Mouse (Mus musculus): ENCODE data around the gene Tmprss3. TPM values are rescaled to one million over a fixed set of nuclear protein-coding genes. Genes with fewer than 3 reads are reported as not detected.

The Tmprss3 gene
- polyA plus RNA-seq, 1 experiment from 2014 or later, result 0.73 TPM

- ATAC-seq (no peak), DNase-seq (no peak)
- Histone ChIP-seq H3K4me1 (ENCODE audit: insufficient read depth) (no peaks in the 10 kb centered on the region), H3K27me3 (ENCODE audit: insufficient read depth, low read length) (no peaks in the 10 kb centered on the region), H3K4me2 (ENCODE audit: low read depth, low read length) (no peak overlapping the region), H3K9me3 (ENCODE audit: low read length) (no peaks in the 10 kb centered on the region), H3K9ac (replicated peaks) (no peak overlapping the region), H3K4me3 (ENCODE audit: low read depth, low read length) (no peak overlapping the region), H3K27ac (ENCODE audit: low read depth) (no peak overlapping the region), H3K36me3 (replicated peaks; ENCODE audit: insufficient read depth, low read length) (peaks cover 13% of the 10 kb centered on the region; the same call in 1 of the 2 replicates)
- 88% methylated on average over 1 of the region's 1 CpGs for WGBS (ENCODE audit: insufficient replicate concordance)
- no peak for TF ChIP-seq EP300 (IDR thresholded peaks at IDR 0.05; ENCODE audit: low read depth)
- peak; percentile 56 for TF ChIP-seq CTCF (IDR thresholded peaks at IDR 0.05; ENCODE audit: low read depth)
Observed at GRCm38 (mm10) chr17:31235915-31236314, 37.1 kb upstream of the Tmprss3 start.

- Histone ChIP-seq H3K4me1 (ENCODE audit: insufficient read depth) (no peaks in the 10 kb centered on the region), H3K27me3 (ENCODE audit: insufficient read depth, low read length) (no peaks in the 10 kb centered on the region), H3K4me3 (ENCODE audit: low read depth, low read length) (no peak overlapping the region), H3K9me3 (ENCODE audit: low read length) (no peaks in the 10 kb centered on the region), H3K27ac (ENCODE audit: low read depth) (no peak overlapping the region), H3K4me2 (ENCODE audit: low read depth, low read length) (no peak overlapping the region), H3K36me3 (replicated peaks; ENCODE audit: insufficient read depth, low read length) (0 out of 2 replicates have a peak, but pooled peaks cover 13% of the 10 kb centered on the region), H3K9ac (replicated peaks) (no peak overlapping the region)
- no peak for DNase-seq
- no peak for ATAC-seq
- 81% methylated on average over 8 of the region's 8 CpGs for WGBS (ENCODE audit: insufficient replicate concordance)
- TF ChIP-seq CTCF (IDR thresholded peaks at IDR 0.05; ENCODE audit: low read depth) (no peak), EP300 (IDR thresholded peaks at IDR 0.05; ENCODE audit: low read depth) (no peak)
Observed at GRCm38 (mm10) chr17:31232251-31233010, 33.7 kb upstream of the Tmprss3 start.

GRCm38 (mm10) chr17:31231780-31232179 is 33.0 kb upstream of the Tmprss3 start:
- no peak for DNase-seq
- H3K36me3 ChIP-seq (replicated peaks; ENCODE audit: insufficient read depth, low read length), result 0 out of 2 replicates have a peak, but pooled peaks cover 8% of the 10 kb centered on the region

GRCm38 (mm10) chr17:31226931-31227330 is 28.2 kb upstream of the Tmprss3 start:
- no peak overlapping the region for H3K4me2 ChIP-seq (ENCODE audit: low read depth, low read length)
- no peaks in the 10 kb centered on the region for H3K27me3 ChIP-seq (ENCODE audit: insufficient read depth, low read length)
- H3K4me3 ChIP-seq (ENCODE audit: low read depth, low read length), result no peak overlapping the region
- 48% methylated on average over 7 of the region's 7 CpGs for WGBS (ENCODE audit: insufficient replicate concordance)
- no peak overlapping the region for H3K9ac ChIP-seq (replicated peaks)
- no peak overlapping the region for H3K27ac ChIP-seq (ENCODE audit: low read depth)
- no peak for DNase-seq
- peaks cover 16% of the 10 kb centered on the region for H3K4me1 ChIP-seq (ENCODE audit: insufficient read depth)
- no peak for ATAC-seq
- H3K9me3 ChIP-seq (ENCODE audit: low read length), result no peaks in the 10 kb centered on the region
- TF ChIP-seq CTCF (IDR thresholded peaks at IDR 0.05; ENCODE audit: low read depth) (no peak), EP300 (IDR thresholded peaks at IDR 0.05; ENCODE audit: low read depth) (no peak)
- 0 out of 2 replicates have a peak, but pooled peaks cover 4% of the 10 kb centered on the region for H3K36me3 ChIP-seq (replicated peaks; ENCODE audit: insufficient read depth, low read length)

More at GRCm38 (mm10) chr17:31231780-31232179, 33.0 kb upstream of the Tmprss3 start:
- ATAC-seq, result no peak
- no peaks in the 10 kb centered on the region for H3K4me1 ChIP-seq (ENCODE audit: insufficient read depth)
- H3K27me3 ChIP-seq (ENCODE audit: insufficient read depth, low read length), result no peaks in the 10 kb centered on the region
- H3K4me3 ChIP-seq (ENCODE audit: low read depth, low read length), result no peak overlapping the region
- no peak overlapping the region for H3K27ac ChIP-seq (ENCODE audit: low read depth)
- WGBS (ENCODE audit: insufficient replicate concordance), result 72% methylated on average over 6 of the region's 6 CpGs
- TF ChIP-seq CTCF (IDR thresholded peaks at IDR 0.05; ENCODE audit: low read depth), result no peak
- no peak for TF ChIP-seq EP300 (IDR thresholded peaks at IDR 0.05; ENCODE audit: low read depth)
- no peaks in the 10 kb centered on the region for H3K9me3 ChIP-seq (ENCODE audit: low read length)
- no peak overlapping the region for H3K9ac ChIP-seq (replicated peaks)
- H3K4me2 ChIP-seq (ENCODE audit: low read depth, low read length), result no peak overlapping the region

- Histone ChIP-seq H3K27ac (ENCODE audit: low read depth) (no peak overlapping the region), H3K9me3 (ENCODE audit: low read length) (no peaks in the 10 kb centered on the region), H3K36me3 (replicated peaks; ENCODE audit: insufficient read depth, low read length) (peaks cover 2% of the 10 kb centered on the region; the same call in 1 of the 2 replicates), H3K4me1 (ENCODE audit: insufficient read depth) (peaks cover 18% of the 10 kb centered on the region), H3K4me2 (ENCODE audit: low read depth, low read length) (no peak overlapping the region), H3K9ac (replicated peaks) (no peak overlapping the region), H3K27me3 (ENCODE audit: insufficient read depth, low read length) (no peaks in the 10 kb centered on the region), H3K4me3 (ENCODE audit: low read depth, low read length) (no peak overlapping the region)
- TF ChIP-seq CTCF (IDR thresholded peaks at IDR 0.05; ENCODE audit: low read depth), result no peak
- no peak for TF ChIP-seq EP300 (IDR thresholded peaks at IDR 0.05; ENCODE audit: low read depth)
- no peak for DNase-seq
- ATAC-seq, result no peak
- 56% methylated on average over 3 of the region's 3 CpGs for WGBS (ENCODE audit: insufficient replicate concordance)
Observed at GRCm38 (mm10) chr17:31226368-31226767, 27.6 kb upstream of the Tmprss3 start.

GRCm38 (mm10) chr17:31224591-31224990 is 25.8 kb upstream of the Tmprss3 start:
- no peak for ATAC-seq
- 58% methylated on average over 8 of the region's 8 CpGs for whole genome bisulfite sequencing (ENCODE audit: insufficient replicate concordance)
- TF ChIP-seq EP300 (IDR thresholded peaks at IDR 0.05; ENCODE audit: low read depth), result no peak
- no peak for TF ChIP-seq CTCF (IDR thresholded peaks at IDR 0.05; ENCODE audit: low read depth)
- Histone ChIP-seq H3K36me3 (replicated peaks; ENCODE audit: insufficient read depth, low read length) (no peaks in the 10 kb centered on the region; the same call in 1 of the 2 replicates), H3K4me2 (ENCODE audit: low read depth, low read length) (no peak overlapping the region), H3K9ac (replicated peaks) (no peak overlapping the region), H3K9me3 (ENCODE audit: low read length) (no peaks in the 10 kb centered on the region), H3K4me1 (ENCODE audit: insufficient read depth) (peaks cover 18% of the 10 kb centered on the region), H3K27ac (ENCODE audit: low read depth) (peak overlapping the region; percentile 39; the same call in 1 of the 2 replicates), H3K4me3 (ENCODE audit: low read depth, low read length) (no peak overlapping the region), H3K27me3 (ENCODE audit: insufficient read depth, low read length) (no peaks in the 10 kb centered on the region)
- DNase-seq, result no peak

Measured in liver, postnatal 0 days (tissue).